Mouse (Mus musculus): ENCODE data around the gene Pxk. TPM values are rescaled to one million over a fixed set of nuclear protein-coding genes. Genes with fewer than 3 reads are reported as not detected.

Pxk gene
- total and polyA plus RNA-seq, 2 experiments from 2014 or later = 36.0 to 45.1 TPM

- Histone ChIP-seq H3K4me3 (ENCODE audit: low read depth, low read length) (no peak overlapping the region), H3K9me3 (ENCODE audit: low read length) (no peaks in the 10 kb centered on the region), H3K27me3 (ENCODE audit: insufficient read depth, low read length) (no peaks in the 10 kb centered on the region), H3K36me3 (ENCODE audit: insufficient read depth) (0 out of 2 replicates have a peak, but pooled peaks cover 21% of the 10 kb centered on the region), H3K9ac (no peak overlapping the region), H3K27ac (ENCODE audit: low read depth, low read length) (no peak overlapping the region), H3K4me2 (ENCODE audit: low read depth) (no peak overlapping the region), H3K4me1 (ENCODE audit: insufficient read depth) (no peaks in the 10 kb centered on the region)
- WGBS = 85% methylated on average over 7 of the region's 7 CpGs
- ATAC-seq (no peak), DNase-seq (no peak)
- TF ChIP-seq CTCF (IDR thresholded peaks at IDR 0.05; ENCODE audit: low read depth) = no peak
Observed at GRCm38 (mm10) chr14:8124046-8124881, 26.3 kb downstream of the Pxk start.

- no peak overlapping the region for H3K27ac ChIP-seq (ENCODE audit: low read depth, low read length)
- H3K9ac ChIP-seq = no peak overlapping the region
- no peak for TF ChIP-seq CTCF (IDR thresholded peaks at IDR 0.05; ENCODE audit: low read depth)
- peaks cover 22% of the 10 kb centered on the region for H3K36me3 ChIP-seq (ENCODE audit: insufficient read depth)
- no peak overlapping the region for H3K4me2 ChIP-seq (ENCODE audit: low read depth)
- WGBS = 76% methylated on average over 5 of the region's 5 CpGs
- H3K9me3 ChIP-seq (ENCODE audit: low read length) = no peaks in the 10 kb centered on the region
- H3K4me3 ChIP-seq (ENCODE audit: low read depth, low read length) = no peak overlapping the region
- DNase-seq = no peak
- H3K27me3 ChIP-seq (ENCODE audit: insufficient read depth, low read length) = no peaks in the 10 kb centered on the region
- H3K4me1 ChIP-seq (ENCODE audit: insufficient read depth) = no peaks in the 10 kb centered on the region
- ATAC-seq = no peak
Observed at GRCm38 (mm10) chr14:8127971-8128370, 30.0 kb downstream of the Pxk start.

- H3K27ac ChIP-seq (ENCODE audit: low read depth, low read length) = no peak overlapping the region
- WGBS = 85% methylated on average over 8 of the region's 8 CpGs
Observed at GRCm38 (mm10) chr14:8132789-8133188, 34.8 kb downstream of the Pxk start.

GRCm38 (mm10) chr14:8134234-8134633 lies 36.2 kb downstream of the Pxk start:
- DNase-seq (no peak), ATAC-seq (no peak)
- no peak overlapping the region for H3K27ac ChIP-seq (ENCODE audit: low read depth, low read length)
- H3K4me3 ChIP-seq (ENCODE audit: low read depth, low read length) = no peak overlapping the region
- no peaks in the 10 kb centered on the region for H3K9me3 ChIP-seq (ENCODE audit: low read length)
- TF ChIP-seq CTCF (IDR thresholded peaks at IDR 0.05; ENCODE audit: low read depth) = no peak
- no peak overlapping the region for H3K9ac ChIP-seq
- H3K27me3 ChIP-seq (ENCODE audit: insufficient read depth, low read length) = no peaks in the 10 kb centered on the region
- H3K36me3 ChIP-seq (ENCODE audit: insufficient read depth) = peaks cover 30% of the 10 kb centered on the region
- H3K4me1 ChIP-seq (ENCODE audit: insufficient read depth) = no peaks in the 10 kb centered on the region
- 60% methylated on average over 2 of the region's 2 CpGs for WGBS
- no peak overlapping the region for H3K4me2 ChIP-seq (ENCODE audit: low read depth)

More at GRCm38 (mm10) chr14:8132789-8133188, 34.8 kb downstream of the Pxk start:
- H3K4me1 ChIP-seq (ENCODE audit: insufficient read depth) = no peaks in the 10 kb centered on the region
- no peaks in the 10 kb centered on the region for H3K27me3 ChIP-seq (ENCODE audit: insufficient read depth, low read length)
- no peak overlapping the region for H3K4me3 ChIP-seq (ENCODE audit: low read depth, low read length)
- DNase-seq (no peak), ATAC-seq (no peak)
- peaks cover 21% of the 10 kb centered on the region for H3K36me3 ChIP-seq (ENCODE audit: insufficient read depth)
- H3K9ac ChIP-seq = no peak overlapping the region
- H3K9me3 ChIP-seq (ENCODE audit: low read length) = no peaks in the 10 kb centered on the region
- no peak overlapping the region for H3K4me2 ChIP-seq (ENCODE audit: low read depth)
- TF ChIP-seq CTCF (IDR thresholded peaks at IDR 0.05; ENCODE audit: low read depth) = no peak

GRCm38 (mm10) chr14:8135130-8135529 lies 37.1 kb downstream of the Pxk start:
- peak; percentile 75 for ATAC-seq

GRCm38 (mm10) chr14:8139724-8140710 lies 42.0 kb downstream of the Pxk start:
- no peak overlapping the region for H3K9ac ChIP-seq
- DNase-seq = peak; percentile 22
- H3K4me2 ChIP-seq (ENCODE audit: low read depth) = no peak overlapping the region
- peak; percentile 70 for ATAC-seq
- TF ChIP-seq CTCF (IDR thresholded peaks at IDR 0.05; ENCODE audit: low read depth) = no peak
- no peaks in the 10 kb centered on the region for H3K4me1 ChIP-seq (ENCODE audit: insufficient read depth)
- 23% methylated on average over 23 of the region's 23 CpGs for WGBS
- no peaks in the 10 kb centered on the region for H3K9me3 ChIP-seq (ENCODE audit: low read length)
- no peak overlapping the region for H3K27ac ChIP-seq (ENCODE audit: low read depth, low read length)
- peaks cover 45% of the 10 kb centered on the region for H3K36me3 ChIP-seq (ENCODE audit: insufficient read depth)
- no peaks in the 10 kb centered on the region for H3K27me3 ChIP-seq (ENCODE audit: insufficient read depth, low read length)
- H3K4me3 ChIP-seq (ENCODE audit: low read depth, low read length) = no peak overlapping the region

More at GRCm38 (mm10) chr14:8135130-8135529, 37.1 kb downstream of the Pxk start:
- Histone ChIP-seq H3K9me3 (ENCODE audit: low read length) (no peaks in the 10 kb centered on the region), H3K9ac (no peak overlapping the region), H3K27ac (ENCODE audit: low read depth, low read length) (no peak overlapping the region), H3K4me2 (ENCODE audit: low read depth) (no peak overlapping the region), H3K4me3 (ENCODE audit: low read depth, low read length) (no peak overlapping the region), H3K4me1 (ENCODE audit: insufficient read depth) (no peaks in the 10 kb centered on the region), H3K36me3 (ENCODE audit: insufficient read depth) (peaks cover 30% of the 10 kb centered on the region), H3K27me3 (ENCODE audit: insufficient read depth, low read length) (no peaks in the 10 kb centered on the region)
- DNase-seq = peak; percentile 43
- no peak for TF ChIP-seq CTCF (IDR thresholded peaks at IDR 0.05; ENCODE audit: low read depth)
- WGBS = 31% methylated on average over 3 of the region's 3 CpGs

Data from forebrain, postnatal 0 days (tissue).